Mouse (Mus musculus): ENCODE measurements around the gene BC029722.

The BC029722 gene

DNA sequence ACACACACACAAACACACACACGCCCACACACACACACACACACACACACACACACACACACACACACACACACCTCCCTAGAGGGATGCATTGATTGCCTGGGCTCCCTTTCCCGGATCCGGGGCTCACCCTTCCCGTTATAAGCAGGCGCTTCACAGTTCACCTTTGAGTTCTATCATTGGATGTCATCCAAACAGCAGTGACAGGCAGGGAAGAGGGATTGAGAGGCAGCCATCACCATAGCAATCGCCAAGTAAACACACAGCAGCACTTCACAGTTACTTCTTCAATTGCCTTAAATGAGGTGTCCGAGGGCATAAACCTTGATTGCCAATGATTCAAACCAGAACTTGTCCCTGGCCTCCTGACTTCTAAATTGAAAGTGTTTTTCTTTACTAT, 40.2 kb downstream of the BC029722 start:
- DNase-seq (ENCODE audit: low spot score): no peak

DNA sequence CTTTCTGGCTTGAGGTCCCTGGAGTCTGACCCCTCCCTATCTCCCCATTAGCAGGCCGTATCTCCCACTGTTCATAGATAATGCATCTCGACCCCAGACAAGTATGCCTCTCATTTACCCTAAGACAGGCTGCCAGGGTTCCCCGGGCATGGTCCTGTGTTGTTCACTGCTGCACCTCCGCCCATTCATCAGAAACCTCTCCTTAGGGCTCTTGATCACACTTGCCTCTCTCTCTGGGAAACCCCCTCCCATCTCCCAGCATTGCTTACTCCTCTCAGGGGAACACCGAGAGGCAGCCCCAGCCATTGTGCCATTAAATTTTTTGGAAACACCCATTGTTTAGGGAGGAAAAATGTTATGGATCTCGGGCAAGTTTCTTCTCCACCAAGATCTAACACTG, 41.2 kb downstream of the BC029722 start:
- DNase-seq (ENCODE audit: low spot score): no peak

DNA sequence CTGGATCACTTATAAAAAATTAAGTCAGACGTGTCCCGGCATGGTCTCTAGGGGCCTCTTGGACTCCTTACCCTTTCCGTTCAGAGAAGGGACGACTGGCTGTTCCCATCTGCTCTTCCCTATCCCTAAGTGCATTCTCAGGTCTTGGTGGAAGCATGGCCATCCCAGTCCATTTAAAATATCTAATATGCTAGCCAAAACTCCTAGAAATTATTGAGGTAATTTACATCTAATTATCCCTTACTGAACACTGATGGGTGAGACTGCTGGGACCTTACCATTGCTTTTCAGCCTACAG, 41.6 kb downstream of the BC029722 start:
- DNase-seq (ENCODE audit: low spot score): no peak

DNA sequence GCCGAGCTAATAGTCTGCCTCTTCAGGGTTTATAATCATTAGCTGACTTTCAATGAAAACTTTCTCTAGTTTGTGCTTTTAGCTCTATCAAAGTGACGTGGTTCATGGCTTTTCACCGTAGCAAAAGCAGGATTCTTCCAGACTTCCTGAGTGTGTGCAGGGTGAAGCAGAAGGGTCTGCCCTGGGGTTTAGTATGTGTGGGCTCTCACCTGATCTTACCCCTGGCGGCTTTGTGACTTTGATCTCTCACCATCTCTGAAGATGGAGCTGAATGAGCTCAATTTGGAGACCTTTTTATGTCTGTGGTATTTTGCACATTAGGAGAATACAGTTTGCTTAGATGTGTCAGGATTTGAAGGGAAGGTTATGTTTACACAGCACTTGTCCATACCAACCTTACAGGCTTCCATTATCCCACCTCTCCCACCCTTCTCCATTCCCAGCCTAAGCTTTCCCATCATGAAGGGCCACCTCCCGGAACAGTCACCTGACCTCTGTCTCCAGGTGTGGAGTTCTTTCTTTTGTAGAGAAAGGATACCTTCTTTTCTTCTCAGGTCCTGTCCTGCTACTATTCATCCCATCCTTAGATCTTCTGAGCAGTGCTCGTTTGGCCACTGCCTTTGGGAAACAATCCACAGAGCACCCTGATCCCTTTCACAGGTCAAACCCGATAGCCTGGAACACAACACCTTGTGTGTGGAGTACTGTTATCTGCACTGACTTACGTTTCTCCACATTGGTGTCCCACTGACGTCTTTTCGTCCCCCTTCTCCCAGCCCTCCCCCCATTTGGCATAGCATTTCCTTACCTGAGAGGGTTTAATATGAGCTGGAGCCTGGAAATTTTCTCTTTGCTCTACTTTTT, 42.2 kb downstream of the BC029722 start:
- DNase-seq (ENCODE audit: low spot score): no peak

DNA sequence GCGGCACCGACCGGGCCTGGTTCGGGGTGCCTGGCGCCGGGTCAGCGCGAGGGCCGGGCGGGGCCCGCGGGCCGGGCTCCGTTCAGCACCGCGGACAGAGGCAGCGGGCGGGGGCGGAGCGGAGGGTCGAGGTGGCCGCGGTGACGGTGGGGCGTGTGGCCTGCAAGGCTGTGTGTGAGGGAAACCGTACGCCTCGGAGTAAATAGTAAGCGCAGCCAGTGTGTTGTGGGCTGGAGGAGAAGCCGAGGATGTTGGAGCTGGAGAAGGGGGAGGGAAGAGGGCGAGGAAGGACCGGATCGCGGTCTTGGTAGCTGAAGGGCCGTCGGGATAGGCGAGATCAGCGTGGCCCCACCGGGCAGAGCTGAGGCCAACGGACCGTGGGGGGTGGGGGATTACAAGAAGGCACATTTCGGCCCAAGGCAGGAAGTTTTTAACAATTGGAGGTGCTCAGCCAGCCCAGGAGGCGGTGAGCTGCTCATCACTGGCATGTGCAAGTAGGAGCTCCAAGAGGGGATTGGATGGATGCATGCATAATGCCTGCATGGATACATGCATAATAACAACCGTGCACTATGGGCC, 43.5 kb downstream of the BC029722 start:
- DNase-seq (ENCODE audit: low spot score): peak; percentile 63

DNA sequence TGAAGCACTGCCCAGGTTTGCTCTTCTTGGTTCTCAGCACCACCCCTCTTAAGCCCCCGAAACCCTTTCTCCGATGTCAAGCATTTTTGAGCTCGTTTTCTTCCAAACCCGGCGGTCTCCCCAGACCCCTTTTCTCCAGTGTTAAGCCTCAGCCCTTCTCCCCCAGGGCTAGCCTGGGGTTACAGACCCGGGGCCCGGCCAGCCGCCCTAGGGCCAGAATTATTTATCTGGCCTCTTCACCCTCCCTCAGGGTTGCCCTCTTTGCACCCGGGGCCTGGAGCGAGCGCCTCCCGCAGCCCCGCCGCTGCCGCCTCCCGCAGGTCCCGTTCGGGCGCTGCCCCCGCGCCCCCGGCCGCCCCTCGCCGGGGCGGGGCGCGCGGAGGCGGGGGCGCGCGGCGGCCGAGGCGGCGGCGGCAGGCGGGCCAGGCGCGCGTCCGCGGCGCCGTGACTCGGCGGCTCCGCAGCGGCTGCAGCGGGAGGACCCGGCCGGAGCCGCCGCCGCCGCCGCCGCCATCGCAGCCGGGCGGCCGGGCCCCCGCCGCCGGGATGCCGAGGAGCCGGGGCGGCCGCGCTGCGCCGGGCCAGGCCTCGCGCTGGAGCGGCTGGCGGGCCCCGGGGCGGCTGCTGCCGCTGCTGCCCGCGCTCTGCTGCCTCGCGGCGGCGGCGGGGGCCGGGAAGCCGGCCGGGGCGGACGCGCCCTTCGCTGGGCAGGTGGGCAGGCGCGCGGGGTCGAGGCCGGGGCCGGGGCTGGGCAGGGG, 44.1 kb downstream of the BC029722 start, which contains the start of gene Mmp24:
TSS of gene Mmp24 (plus strand) at position 416 of the 758 bp plus-strand sequence.
- DNase-seq (ENCODE audit: low spot score): no peak

DNA sequence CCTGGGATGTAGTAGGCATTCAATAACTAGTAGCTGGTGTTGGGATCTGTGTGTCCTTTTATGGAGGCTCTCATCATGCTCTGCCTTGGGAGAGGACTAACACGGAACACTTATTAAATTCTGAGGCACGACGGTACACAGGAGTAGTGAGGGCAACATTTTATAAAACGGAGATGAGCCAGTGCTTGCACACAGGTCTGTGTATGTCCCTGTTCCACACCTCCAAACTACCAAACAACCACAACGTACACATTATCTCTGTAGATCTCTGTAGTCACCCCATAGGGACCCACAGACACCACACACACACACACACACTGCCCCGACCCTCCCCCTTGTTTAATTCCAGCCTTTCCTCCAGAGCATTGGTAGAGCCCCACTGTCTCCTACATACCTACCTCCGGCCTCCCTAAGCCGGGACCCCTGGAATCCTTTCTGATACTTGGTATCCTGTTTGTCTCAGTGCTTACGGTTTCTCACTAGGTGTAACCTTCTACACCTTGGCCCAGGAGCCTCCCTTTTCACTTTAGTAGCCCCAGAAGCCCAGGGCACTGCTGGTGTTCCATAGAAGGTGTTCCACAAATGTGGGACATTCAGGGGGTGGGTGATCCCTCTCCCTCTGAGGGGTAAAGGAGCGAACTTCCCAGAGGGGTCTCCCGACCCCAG, 44.8 kb downstream of the BC029722 start:
- DNase-seq (ENCODE audit: low spot score): no peak

DNA sequence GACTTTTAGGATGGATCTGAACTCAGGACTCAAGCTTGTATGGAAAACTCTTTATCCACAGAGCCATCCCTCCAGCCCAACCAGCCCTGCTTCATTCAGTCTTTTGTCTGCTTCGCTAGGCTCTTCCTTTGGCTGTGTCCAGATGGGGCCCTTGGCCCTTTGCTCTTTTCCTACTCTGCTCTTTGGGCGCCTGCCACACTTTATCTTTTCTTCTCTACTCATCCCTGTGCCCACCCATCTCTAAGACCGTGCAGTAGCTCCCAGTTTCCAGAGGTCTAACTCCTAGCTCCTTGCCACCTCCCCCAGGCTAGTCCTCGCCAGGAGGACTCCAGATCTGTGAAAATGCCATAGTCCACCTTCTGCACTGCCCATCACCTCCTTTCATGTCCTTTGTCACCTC, 45.6 kb downstream of the BC029722 start:
- DNase-seq (ENCODE audit: low spot score): no peak

Measured in ovary, postnatal 14 days (tissue).